Mouse (Mus musculus): ENCODE measurements at regions not wholly inside any gene's neighbourhood (a gene's known extent, or its start where the extent isn't known, plus 50 kb on each side); places are given as distances from the start of the nearest gene placed in this dataset.

GRCm38 (mm10) chr7:94116899-94117521 is 1037.3 kb downstream of the Fam181b start:
- ChIA-PET POLR2A (no interaction called here), CTCF (no interaction called here)

DNA sequence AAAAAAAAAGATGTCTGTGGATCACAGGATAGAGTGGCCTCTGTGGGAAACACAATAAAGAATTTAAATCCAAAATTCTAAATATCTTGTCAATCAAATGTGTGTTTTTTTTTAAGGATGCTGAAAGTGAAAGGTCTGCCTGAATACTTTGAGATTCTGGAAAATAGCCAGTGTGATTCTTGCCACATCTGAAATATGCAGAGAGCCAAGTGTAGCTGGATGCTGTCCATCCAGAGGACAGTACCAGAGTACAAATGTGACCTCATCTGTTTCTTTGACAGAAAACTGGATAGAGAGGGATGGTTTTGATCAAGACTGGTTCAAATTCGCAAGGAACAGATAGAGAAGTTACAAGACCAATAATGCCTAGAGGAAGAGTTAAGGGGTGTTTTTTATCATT is 1044.1 kb downstream of the Fam181b start:
- ChIA-PET POLR2A (no interaction called here), CTCF (no interaction called here)

GRCm38 (mm10) chr7:94154221-94154620 is 1074.6 kb downstream of the Fam181b start:
- POLR2A ChIA-PET, result interaction anchor here in 1 of 4 experiments (0.5 kb wide), 1 partner anchor 31 kb away, joined by 3 read pairs; no protein-coding TSS in a partner anchor
- CTCF ChIA-PET, result no interaction called here

- POLR2A ChIA-PET, result no interaction called here
- CTCF ChIA-PET, result interaction anchor here in 1 of 4 experiments (0.6 kb wide), 1 partner anchor 1038 kb away, joined by 3 read pairs; no protein-coding TSS in a partner anchor
These were observed 1075.8 kb downstream of the Fam181b start for GRCm38 (mm10) chr7:94155458-94155857.

DNA sequence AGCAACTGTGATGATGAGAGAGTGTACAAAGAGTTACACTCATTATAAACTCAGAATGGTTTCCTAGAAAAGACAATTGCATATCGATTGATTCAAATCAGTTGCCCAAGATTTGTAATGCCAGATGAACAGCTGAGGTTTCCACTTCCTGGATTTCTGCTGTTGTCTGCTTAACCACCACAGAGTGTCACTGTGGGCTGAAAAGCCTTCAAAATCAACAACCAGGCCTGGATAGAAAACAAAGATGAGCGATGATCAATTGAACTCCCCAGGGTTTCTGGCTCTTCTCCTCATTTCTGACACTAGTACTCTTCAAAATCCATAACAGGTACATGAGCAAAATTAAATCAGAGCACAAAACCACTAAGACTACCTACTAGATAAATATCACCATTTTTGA is 1100.4 kb downstream of the Fam181b start:
- ChIA-PET POLR2A (no interaction called here), CTCF (no interaction called here)

DNA sequence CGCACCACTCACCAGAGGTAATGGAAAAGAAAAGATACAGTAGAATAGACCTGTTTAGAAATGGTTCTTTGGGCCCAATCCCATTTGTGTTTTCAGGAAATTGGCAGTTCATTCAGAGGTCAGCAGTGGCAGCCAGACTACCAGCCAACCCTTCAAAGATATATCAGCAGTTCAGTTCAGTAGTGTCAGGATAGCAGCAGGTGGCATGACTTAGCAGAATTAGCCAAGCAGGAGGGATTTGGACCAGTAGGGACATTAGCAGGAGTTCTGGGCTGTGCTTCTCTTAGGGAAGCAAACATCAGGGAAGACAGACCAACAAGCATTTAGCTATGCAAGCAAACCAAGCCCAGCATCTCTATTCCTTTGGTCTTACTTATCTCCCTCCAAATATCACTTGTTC is 1132.7 kb downstream of the Fam181b start:
- POLR2A ChIA-PET, result no interaction called here
- CTCF ChIA-PET, result no interaction called here

GRCm38 (mm10) chr7:94227482-94227881 is 1147.8 kb downstream of the Fam181b start:
- ChIA-PET CTCF (no interaction called here), POLR2A (no interaction called here)

- POLR2A ChIA-PET, result no interaction called here
- CTCF ChIA-PET, result no interaction called here
These were observed 1154.0 kb downstream of the Fam181b start for GRCm38 (mm10) chr7:94233653-94234052.

DNA sequence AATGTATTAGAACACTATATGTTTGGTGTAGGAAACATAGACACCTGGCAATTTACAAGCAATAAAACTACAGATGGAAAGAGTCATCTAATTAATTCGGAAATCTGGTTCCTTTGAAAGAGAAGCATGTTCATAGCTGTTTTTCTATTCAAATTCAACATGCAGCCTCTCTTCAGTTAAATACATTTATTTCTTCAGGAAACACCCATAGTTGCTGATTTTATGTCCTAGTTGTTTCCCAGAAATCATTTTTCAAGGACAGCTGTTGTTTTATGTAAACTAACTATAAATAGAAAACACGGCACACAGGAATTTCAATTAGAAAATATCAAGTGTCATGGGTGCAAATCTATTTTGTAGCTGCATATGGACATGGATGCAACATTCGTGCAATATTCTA is 1169.8 kb downstream of the Fam181b start:
- POLR2A ChIA-PET, result no interaction called here
- CTCF ChIA-PET, result no interaction called here

- CTCF ChIA-PET, result no interaction called here
- POLR2A ChIA-PET, result no interaction called here
These were observed 1189.1 kb downstream of the Fam181b start for GRCm38 (mm10) chr7:94268665-94269320.

DNA sequence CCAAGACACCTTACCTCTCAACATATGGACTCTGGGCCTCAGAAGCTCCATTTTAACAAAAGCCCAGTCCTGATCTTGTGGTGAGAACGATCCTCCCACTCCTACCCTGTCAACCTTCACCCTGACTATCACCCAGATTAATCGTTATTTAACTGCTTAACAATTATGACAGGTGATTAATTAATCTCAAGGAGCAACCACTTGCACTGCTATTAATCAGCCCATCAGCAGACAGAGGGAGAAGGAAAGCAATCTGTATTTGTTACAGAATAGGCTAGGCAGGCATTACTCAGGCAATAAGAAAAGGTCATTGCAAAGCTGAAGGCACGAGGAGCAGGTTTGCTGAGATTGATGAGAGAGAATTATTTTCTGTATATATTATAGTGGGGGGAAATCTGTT is 1201.9 kb downstream of the Fam181b start:
- ChIA-PET POLR2A (no interaction called here), CTCF (no interaction called here)

DNA sequence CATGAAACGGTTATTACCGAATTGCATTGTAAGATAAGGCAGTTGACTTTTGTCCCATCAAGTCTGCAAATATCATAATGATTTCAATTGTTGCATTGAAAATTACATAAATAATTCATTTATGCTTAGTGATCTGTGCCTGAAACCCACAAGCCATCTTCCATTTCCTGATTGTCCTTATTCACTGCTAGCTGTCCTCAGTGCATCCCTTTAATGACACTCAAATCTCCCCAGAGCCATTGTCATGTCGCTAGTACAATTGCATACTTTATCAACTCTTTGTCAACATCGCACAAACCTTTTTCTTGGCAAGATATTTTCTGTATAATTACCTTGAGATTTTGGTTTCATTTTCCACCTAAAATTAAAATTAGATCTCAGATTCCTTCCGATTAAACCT is 1202.3 kb downstream of the Fam181b start:
- CTCF ChIA-PET, result no interaction called here
- POLR2A ChIA-PET, result no interaction called here

DNA sequence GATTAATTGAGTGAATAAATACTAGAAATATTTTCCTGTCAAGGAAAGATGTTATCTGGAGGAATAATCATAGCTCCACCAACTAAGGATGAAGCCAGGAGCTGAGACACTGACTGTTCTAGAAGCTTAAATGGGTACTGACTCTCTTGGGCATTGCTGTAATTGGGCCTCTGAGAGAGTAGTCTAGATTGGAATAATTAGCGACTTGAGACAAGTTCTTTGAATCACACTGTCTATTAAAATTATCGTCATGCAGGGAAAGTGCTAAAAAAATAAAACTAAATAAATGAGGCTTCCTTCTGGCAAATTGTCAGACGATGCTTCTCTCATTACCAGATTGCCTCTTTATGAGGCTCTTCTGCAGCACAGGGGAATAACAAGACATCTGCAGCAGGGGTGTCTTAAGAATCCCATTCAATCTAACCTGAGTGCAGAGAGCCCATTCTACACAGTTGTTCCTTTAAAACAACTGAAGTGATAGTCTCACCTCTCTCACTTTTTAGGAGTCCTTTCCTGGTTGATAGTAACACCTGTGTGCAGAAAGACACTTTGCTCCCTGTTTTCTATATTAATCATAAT is 1203.5 kb downstream of the Fam181b start:
- ChIA-PET POLR2A (no interaction called here), CTCF (no interaction called here)

- CTCF ChIA-PET, result interaction anchor here in 1 of 4 experiments (0.9 kb wide), 1 partner anchor 33 kb away, joined by 8 read pairs; no protein-coding TSS in a partner anchor
- POLR2A ChIA-PET, result no interaction called here
These were observed 1225.9 kb downstream of the Fam181b start for GRCm38 (mm10) chr7:94305602-94306001.

- CTCF ChIA-PET, result no interaction called here
- POLR2A ChIA-PET, result no interaction called here
These were observed 1235.4 kb downstream of the Fam181b start for GRCm38 (mm10) chr7:94314983-94315642.

GRCm38 (mm10) chr7:94332601-94333000 is 1252.9 kb downstream of the Fam181b start:
- CTCF ChIA-PET, result no interaction called here

More at GRCm38 (mm10) chr7:94332601-94333000, 1252.9 kb downstream of the Fam181b start:
- POLR2A ChIA-PET, result no interaction called here
